Mouse (Mus musculus) liver, postnatal 0 days (tissue): ENCODE results near the gene Rel.

Experiments used
- CTCF ChIP-seq: sonication (generic); IDR thresholded peaks from 2 replicates; pipeline ENCODE4 v1.5.1; 2016; ENCODE audit warnings: antibody characterized with exemption, low read depth
- EP300 ChIP-seq: IDR thresholded peaks from 2 replicates; pipeline ENCODE4 v1.6.1; 2016; ENCODE audit warnings: antibody characterized with exemption, low read depth, mild to moderate bottlenecking

DNA sequence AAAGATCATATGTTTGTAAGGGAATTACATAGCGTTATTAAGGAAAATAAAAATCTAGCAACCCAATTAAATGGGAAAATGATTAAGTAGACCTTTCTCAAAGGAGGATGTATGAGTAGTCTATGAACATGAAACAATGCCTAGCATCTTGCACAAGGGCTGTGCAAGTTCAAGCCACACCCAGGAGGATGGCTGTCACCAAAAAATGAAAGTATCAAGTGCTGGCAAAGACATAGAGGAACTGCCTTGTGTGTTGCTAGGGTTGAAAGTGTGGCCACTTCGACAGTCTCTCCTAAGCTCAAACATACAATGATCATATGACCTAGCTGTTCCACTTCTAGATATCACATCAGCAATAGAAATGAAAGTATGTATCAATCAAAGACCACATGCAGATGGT lies 51.9 kb downstream of the Rel start:
- no peak for TF ChIP-seq CTCF
- TF ChIP-seq EP300: no peak
